Mouse (Mus musculus) CH12.LX (cell line): Measurements from ENCODE around the gene Cactin.

Source experiments
- ETS1 ChIP-seq: conservative IDR thresholded peaks from 2 replicates; pipeline ENCODE4 v1.6.1; 2012; ENCODE audit warnings: low read depth, mild to moderate bottlenecking, inconsistent platforms, low read length, improper control_type of control experiment, moderate library complexity
- MEF2A ChIP-seq: IDR thresholded peaks from 2 replicates; pipeline ENCODE4 v1.6.1; 2014; ENCODE audit warnings: low read depth, mild to moderate bottlenecking, inconsistent platforms, low read length, improper control_type of control experiment, borderline replicate concordance
- POLR2A ChIP-seq: IDR thresholded peaks from 2 replicates; pipeline ENCODE4 v1.6.1; 2011; ENCODE audit warnings: low read depth, mild to moderate bottlenecking, improper control_type of control experiment, low read length
- RCOR1 ChIP-seq: conservative IDR thresholded peaks from 2 replicates; pipeline ENCODE4 v1.6.1; 2012; ENCODE audit warnings: low read depth, mild to moderate bottlenecking, inconsistent platforms, low read length, improper control_type of control experiment

DNA sequence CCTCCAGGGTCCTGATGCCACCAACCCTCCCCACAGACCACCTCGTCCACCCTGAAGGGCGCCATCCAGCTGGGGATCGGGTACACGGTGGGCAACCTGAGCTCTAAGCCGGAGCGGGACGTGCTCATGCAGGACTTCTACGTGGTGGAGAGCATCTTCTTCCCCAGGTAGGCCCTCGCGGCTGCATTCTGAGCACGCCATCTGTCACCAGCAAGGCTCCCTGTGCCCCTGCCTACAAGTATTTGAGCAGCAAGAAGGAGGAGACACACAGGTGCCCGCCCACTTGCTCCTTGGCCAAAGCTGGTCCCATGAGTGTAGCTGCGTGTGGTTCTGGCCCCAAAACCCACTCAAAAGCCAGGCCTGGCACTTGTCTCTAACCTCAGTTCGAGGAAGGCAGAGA, 15.2 kb upstream of the Cactin start:
- TF ChIP-seq ETS1 = no peak
- no peak for TF ChIP-seq MEF2A
- no peak for TF ChIP-seq RCOR1
- TF ChIP-seq POLR2A = no peak
